Mouse (Mus musculus) myocyte (in vitro differentiated cells): ENCODE measurements around the gene Arhgap19. TPM values are rescaled to one million over a fixed set of nuclear protein-coding genes. Genes with fewer than 3 reads are reported as not detected.

Experiments
- H3K27me3 ChIP-seq: one replicate; pipeline ENCODE4 v1.6.1; 2011; ENCODE audit not compliant: control insufficient read depth, insufficient read depth, insufficient read length
- H3K36me3 ChIP-seq: one replicate; pipeline ENCODE4 v1.6.1; 2011; ENCODE audit not compliant: control insufficient read depth, insufficient read depth
- H3K4me2 ChIP-seq: one replicate; pipeline ENCODE4 v1.6.1; 2011; ENCODE audit warnings: low read depth, control low read depth
- H3K4me3 ChIP-seq: one replicate; pipeline ENCODE4 v1.5.1; 2011; ENCODE audit warnings: mild to moderate bottlenecking, control low read depth, moderate library complexity
- H3K79me2 ChIP-seq: one replicate; pipeline ENCODE4 v1.6.1; 2011; ENCODE audit not compliant: control insufficient read depth, insufficient read depth
- H3ac ChIP-seq: one replicate; pipeline ENCODE4 v1.6.1; 2011; ENCODE audit not compliant: control insufficient read depth, insufficient read length
- CEBPB ChIP-seq: IDR thresholded peaks from 2 replicates; pipeline ENCODE4 v1.6.1; 2011; ENCODE audit warnings: mild to moderate bottlenecking, moderate library complexity; ENCODE audit not compliant: poor library complexity, insufficient read depth, severe bottlenecking
- E2F4 ChIP-seq: IDR thresholded peaks from one replicate; pipeline ENCODE4 v1.6.1; 2011; ENCODE audit warnings: mild to moderate bottlenecking, control low read depth, moderate library complexity; ENCODE audit not compliant: insufficient read depth
- MAX ChIP-seq: IDR thresholded peaks from one replicate; pipeline ENCODE4 v1.6.1; 2011; ENCODE audit warnings: low read depth, mild to moderate bottlenecking, control low read depth
- MYOD1 ChIP-seq, 3 experiments: IDR thresholded peaks; one replicate each; pipeline ENCODE4 v1.6.1; 2011; ENCODE audit warnings: control low read depth in 2 of 3, low read depth in 2 of 3, mild to moderate bottlenecking in 2 of 3, moderate library complexity in 1 of 3; ENCODE audit not compliant: insufficient read length in 2 of 3, control insufficient read depth in 1 of 3
- MYOG ChIP-seq, 3 experiments: IDR thresholded peaks; one replicate each; pipeline ENCODE4 v1.6.1; 2011; ENCODE audit warnings: control low read depth in 2 of 3, low read depth in 2 of 3, mild to moderate bottlenecking in 2 of 3; ENCODE audit not compliant: insufficient read length in 2 of 3, control insufficient read depth in 1 of 3, insufficient read depth in 1 of 3
- POLR2A ChIP-seq: IDR thresholded peaks from one replicate; pipeline ENCODE4 v1.6.1; 2011; ENCODE audit warnings: low read depth, mild to moderate bottlenecking, control low read depth, moderate library complexity; ENCODE audit not compliant: insufficient read length
- POLR2AphosphoS2 ChIP-seq: IDR thresholded peaks from one replicate; pipeline ENCODE4 v1.6.1; 2011; ENCODE audit warnings: low read depth, control low read depth; ENCODE audit not compliant: insufficient read length
- REST ChIP-seq: IDR thresholded peaks from one replicate; pipeline ENCODE4 v1.6.1; 2011; ENCODE audit warnings: mild to moderate bottlenecking, control low read depth, moderate library complexity; ENCODE audit not compliant: insufficient read depth, insufficient read length
- SRF ChIP-seq: IDR thresholded peaks from one replicate; pipeline ENCODE4 v1.6.1; 2011; ENCODE audit warnings: low read depth; ENCODE audit not compliant: control insufficient read depth, insufficient read length
- TCF12 ChIP-seq: IDR thresholded peaks from one replicate; pipeline ENCODE4 v1.6.1; 2011; ENCODE audit warnings: mild to moderate bottlenecking, control low read depth; ENCODE audit not compliant: poor library complexity, insufficient read depth, severe bottlenecking
- TCF3 ChIP-seq: IDR thresholded peaks from one replicate; pipeline ENCODE4 v1.6.1; 2011; ENCODE audit warnings: low read depth, control low read depth; ENCODE audit not compliant: insufficient read length
- USF1 ChIP-seq: IDR thresholded peaks from one replicate; pipeline ENCODE4 v1.6.1; 2011; ENCODE audit warnings: low read depth, mild to moderate bottlenecking, control low read depth, moderate library complexity
- polyA plus RNA-seq: library from polyadenylated mRNA; unstranded; fragments of >200 nt; fragmentation: generic; extraction: Trizol; gene quantifications from one replicate; pipeline ENCODE4 v1.2.1, GENCODE M21; 2012; ENCODE audit warnings: missing spikeins

Arhgap19 gene
- polyA plus RNA-seq, 1 experiment = 4.4 TPM

DNA sequence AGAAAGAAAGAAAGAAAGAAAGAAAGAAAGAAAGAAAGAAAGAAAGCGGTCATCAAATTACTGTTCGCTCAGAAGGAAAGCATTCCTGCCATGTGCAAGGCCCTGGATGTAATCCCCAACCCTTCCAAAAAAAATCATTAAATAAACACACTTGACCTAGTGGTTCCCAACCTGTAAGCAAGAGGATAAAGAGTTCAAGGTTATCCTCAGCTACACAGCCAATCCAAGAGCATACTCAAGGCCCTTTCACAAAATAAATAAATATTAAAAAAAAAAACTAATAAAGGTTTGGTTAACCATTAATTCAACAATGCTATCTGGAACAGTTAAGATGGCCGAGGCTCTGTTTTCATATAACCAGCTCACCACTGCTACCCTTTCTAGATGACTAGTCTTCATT, 27.1 kb upstream of the Arhgap19 start:
- peaks cover 52% of the 10 kb centered on the region for H3K27me3 ChIP-seq
- peak overlapping the region; percentile 26 for H3K4me3 ChIP-seq
- H3K4me2 ChIP-seq = peak overlapping the region; percentile 79
- TF ChIP-seq POLR2A (no peak), CEBPB (no peak), USF1 (no peak), REST (no peak), TCF3 (no peak), E2F4 (no peak), MYOD1 (IDR thresholded peaks at IDR 0.05; ENCODE audit: control insufficient read depth in 1 of 3, insufficient read length in 2 of 3, low read depth in 2 of 3) (no peak), MAX (no peak), TCF12 (no peak), SRF (no peak)
- no peak overlapping the region for H3ac ChIP-seq
- H3K79me2 ChIP-seq = no peaks in the 10 kb centered on the region
- H3K36me3 ChIP-seq = no peaks in the 10 kb centered on the region

DNA sequence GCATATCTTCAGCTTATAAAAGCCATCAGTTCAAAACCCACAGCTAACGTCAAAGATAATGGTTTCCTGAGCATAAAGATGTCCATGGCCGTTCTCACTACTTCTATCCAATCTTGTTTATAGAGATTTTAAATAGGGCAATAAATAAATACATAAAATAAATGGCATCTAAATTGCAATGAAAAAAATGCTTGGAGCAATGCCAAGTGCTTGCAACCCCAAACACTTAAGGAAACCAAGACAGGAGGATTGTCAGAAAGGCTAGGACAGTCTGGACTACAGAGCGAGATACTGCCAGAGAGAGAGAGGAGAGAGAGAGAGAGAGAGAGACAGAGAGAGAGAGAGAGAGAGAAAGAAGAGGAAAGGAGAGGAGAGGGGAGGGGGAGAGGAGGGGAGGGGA, 24.7 kb upstream of the Arhgap19 start:
- Histone ChIP-seq H3K4me3 (no peak overlapping the region), H3K27me3 (peaks cover 42% of the 10 kb centered on the region), H3K4me2 (no peak overlapping the region), H3K79me2 (no peaks in the 10 kb centered on the region), H3ac (no peak overlapping the region), H3K36me3 (no peaks in the 10 kb centered on the region)
- TF ChIP-seq CEBPB = no peak
- no peak for TF ChIP-seq E2F4
- TF ChIP-seq TCF12 = no peak
- TF ChIP-seq MAX = no peak
- TF ChIP-seq POLR2AphosphoS2 = no peak
- TF ChIP-seq MYOD1 (IDR thresholded peaks at IDR 0.05; ENCODE audit: control insufficient read depth in 1 of 3, insufficient read length in 2 of 3, low read depth in 2 of 3) = no peak
- TF ChIP-seq TCF3 = no peak
- TF ChIP-seq REST = no peak

DNA sequence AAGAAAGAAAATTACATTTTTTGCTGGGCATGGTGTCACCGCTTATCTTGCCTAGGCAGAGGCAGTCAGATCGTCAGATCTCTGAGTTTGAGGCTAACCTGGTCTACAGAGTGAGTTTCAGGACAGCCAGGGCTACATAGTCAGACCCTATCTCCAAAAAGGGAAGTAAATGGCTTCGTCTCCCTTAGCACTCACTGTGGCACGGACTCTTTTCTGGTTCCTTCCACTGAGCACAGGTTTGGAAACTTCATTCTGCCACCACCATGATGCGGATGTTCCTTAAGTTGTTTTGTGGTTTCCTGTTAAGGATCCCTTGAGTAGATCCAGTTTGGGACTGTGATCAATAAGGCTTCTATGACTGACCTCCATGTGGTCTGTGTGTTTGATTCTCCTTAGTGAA, 23.1 kb upstream of the Arhgap19 start:
- H3K36me3 ChIP-seq = no peaks in the 10 kb centered on the region
- H3ac ChIP-seq = no peak overlapping the region
- no peaks in the 10 kb centered on the region for H3K79me2 ChIP-seq
- no peak for TF ChIP-seq SRF
- TF ChIP-seq USF1 = no peak
- no peak for TF ChIP-seq MAX
- no peak for TF ChIP-seq MYOD1 (IDR thresholded peaks at IDR 0.05; ENCODE audit: control insufficient read depth in 1 of 3, insufficient read length in 2 of 3, low read depth in 2 of 3)
- no peak for TF ChIP-seq CEBPB
- TF ChIP-seq POLR2AphosphoS2 = no peak
- no peak for TF ChIP-seq E2F4
- no peak for TF ChIP-seq POLR2A
- TF ChIP-seq MYOG (IDR thresholded peaks at IDR 0.05; ENCODE audit: control insufficient read depth in 1 of 3, insufficient read depth in 1 of 3, insufficient read length in 2 of 3, low read depth in 2 of 3) = no peak
- H3K4me2 ChIP-seq = no peak overlapping the region
- no peak overlapping the region for H3K4me3 ChIP-seq
- H3K27me3 ChIP-seq = peaks cover 36% of the 10 kb centered on the region

DNA sequence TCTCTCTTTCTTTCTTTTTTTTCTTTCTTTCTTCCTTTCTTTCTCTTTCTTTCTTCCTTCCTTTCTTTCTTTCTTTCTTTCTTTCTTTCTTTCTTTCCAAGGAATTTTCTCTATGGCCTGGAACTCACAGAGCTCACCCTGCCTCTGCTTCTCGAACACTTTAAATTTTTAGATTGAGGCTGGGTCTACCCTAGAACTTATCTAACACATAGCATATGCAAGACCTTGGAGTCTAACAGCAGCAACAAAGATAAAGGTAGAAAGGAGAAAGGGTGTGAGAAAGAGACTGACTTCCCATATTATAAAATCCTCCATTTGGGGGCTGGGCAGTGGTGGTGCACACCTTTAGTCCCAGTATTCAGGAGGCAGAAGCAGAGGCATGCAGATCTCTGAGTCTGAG, 20.7 kb upstream of the Arhgap19 start:
- Histone ChIP-seq H3K79me2 (no peaks in the 10 kb centered on the region), H3K4me3 (no peak overlapping the region), H3K4me2 (no peak overlapping the region), H3K36me3 (no peaks in the 10 kb centered on the region), H3K27me3 (peaks cover 34% of the 10 kb centered on the region), H3ac (no peak overlapping the region)
- TF ChIP-seq TCF3 = no peak
- TF ChIP-seq REST = no peak
- no peak for TF ChIP-seq MAX
- no peak for TF ChIP-seq TCF12
- no peak for TF ChIP-seq POLR2A
- no peak for TF ChIP-seq E2F4
- no peak for TF ChIP-seq CEBPB

DNA sequence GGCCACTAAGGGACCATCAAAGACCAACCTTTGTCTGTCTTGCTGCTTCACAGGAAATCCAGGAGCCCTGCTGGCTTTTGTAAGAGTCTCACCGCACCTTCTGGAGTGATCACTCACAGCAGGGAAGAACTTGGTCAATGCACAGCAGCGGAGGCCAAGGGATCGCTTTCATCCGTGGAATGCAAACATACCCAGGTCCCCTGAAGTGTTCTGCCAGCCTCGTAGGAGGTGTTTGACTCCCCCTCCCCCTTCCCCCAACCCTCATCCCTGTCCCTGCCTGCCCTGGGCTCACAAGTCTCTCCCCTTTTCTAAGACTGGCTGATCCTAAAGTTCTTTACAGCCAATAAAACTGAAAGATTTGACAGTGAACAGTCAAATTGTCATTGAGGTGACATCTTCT, 19.6 kb upstream of the Arhgap19 start:
- Histone ChIP-seq H3ac (no peak overlapping the region), H3K79me2 (no peaks in the 10 kb centered on the region), H3K4me2 (no peak overlapping the region), H3K36me3 (no peaks in the 10 kb centered on the region), H3K4me3 (no peak overlapping the region), H3K27me3 (peaks cover 34% of the 10 kb centered on the region)
- TF ChIP-seq SRF = no peak
- TF ChIP-seq TCF12 = no peak
- TF ChIP-seq CEBPB = no peak
- no peak for TF ChIP-seq E2F4
- TF ChIP-seq MAX = no peak
- no peak for TF ChIP-seq REST
- no peak for TF ChIP-seq POLR2AphosphoS2
- no peak for TF ChIP-seq POLR2A
- TF ChIP-seq MYOG (IDR thresholded peaks at IDR 0.05; ENCODE audit: control insufficient read depth in 1 of 3, insufficient read depth in 1 of 3, insufficient read length in 2 of 3, low read depth in 2 of 3) = no peak
- no peak for TF ChIP-seq MYOD1 (IDR thresholded peaks at IDR 0.05; ENCODE audit: control insufficient read depth in 1 of 3, insufficient read length in 2 of 3, low read depth in 2 of 3)
- TF ChIP-seq USF1 = no peak
- no peak for TF ChIP-seq TCF3
